Mouse (Mus musculus) limb, embryonic 12.5 days (tissue): ENCODE measurements at regions not wholly inside any gene's neighbourhood (a gene's known extent, or its start where the extent isn't known, plus 50 kb on each side); places are given as distances from the start of the nearest gene placed in this dataset.

ENCODE experiments used
- ATAC-seq: fragments of 200-750 bp; cut with Nextera tagmentation; 2 replicates; pipeline ENCODE4 v1.8.0; 2017; ENCODE audit warnings: low read depth, moderate TSS enrichment; ENCODE audit not compliant: insufficient number of reproducible peaks, insufficient read depth, low FRiP score, low TSS enrichment
- H3K27ac ChIP-seq: fragments of 300-500 bp; sonication (generic); 2 replicates; pipeline ENCODE4 v1.5.1; 2016; ENCODE audit warnings: mild to moderate bottlenecking, moderate library complexity
- H3K27me3 ChIP-seq: fragments of 300-500 bp; sonication (generic); 2 replicates; pipeline ENCODE4 v1.6.1; 2016; ENCODE audit warnings: mild to moderate bottlenecking, moderate library complexity
- H3K36me3 ChIP-seq: fragments of 300-500 bp; sonication (generic); 2 replicates; pipeline ENCODE4 v1.6.1; 2016; ENCODE audit warnings: mild to moderate bottlenecking, moderate library complexity
- H3K4me1 ChIP-seq: fragments of 300-500 bp; sonication (generic); replicated peaks from 2 replicates; pipeline ENCODE4 v1.6.1; 2016
- H3K4me2 ChIP-seq: fragments of 300-500 bp; sonication (generic); 2 replicates; pipeline ENCODE4 v1.6.1; 2016; ENCODE audit warnings: mild to moderate bottlenecking, moderate library complexity
- H3K4me3 ChIP-seq: fragments of 300-500 bp; sonication (generic); replicated peaks from 2 replicates; pipeline ENCODE4 v1.5.1; 2016; ENCODE audit warnings: mild to moderate bottlenecking
- H3K9ac ChIP-seq: fragments of 300-500 bp; sonication (generic); replicated peaks from 2 replicates; pipeline ENCODE4 v1.6.1; 2016; ENCODE audit warnings: mild to moderate bottlenecking, moderate library complexity
- H3K9me3 ChIP-seq: fragments of 300-500 bp; sonication (generic); 2 replicates; pipeline ENCODE4 v1.6.1; 2016; ENCODE audit warnings: mild to moderate bottlenecking, moderate library complexity
- WGBS: fragments of 180-500 bp; shearing (Covaris S2); methylation state at CpG from one replicate; pipeline ENCODE4 v1.1.7; 2016; 5-methylcytosine and 5-hydroxymethylcytosine counted together

GRCm38 (mm10) chr12:39373721-39374120, 594.5 kb downstream of the Etv1 start:
- Histone ChIP-seq H3K9me3 (no peaks in the 10 kb centered on the region), H3K27me3 (no peaks in the 10 kb centered on the region), H3K27ac (no peak overlapping the region), H3K4me1 (no peaks in the 10 kb centered on the region), H3K4me2 (no peak overlapping the region), H3K9ac (no peak overlapping the region), H3K36me3 (no peaks in the 10 kb centered on the region), H3K4me3 (no peak overlapping the region)
- WGBS: 98% methylated on average over 1 of the region's 1 CpGs
- ATAC-seq: no peak
